In the genomic region with DNA sequence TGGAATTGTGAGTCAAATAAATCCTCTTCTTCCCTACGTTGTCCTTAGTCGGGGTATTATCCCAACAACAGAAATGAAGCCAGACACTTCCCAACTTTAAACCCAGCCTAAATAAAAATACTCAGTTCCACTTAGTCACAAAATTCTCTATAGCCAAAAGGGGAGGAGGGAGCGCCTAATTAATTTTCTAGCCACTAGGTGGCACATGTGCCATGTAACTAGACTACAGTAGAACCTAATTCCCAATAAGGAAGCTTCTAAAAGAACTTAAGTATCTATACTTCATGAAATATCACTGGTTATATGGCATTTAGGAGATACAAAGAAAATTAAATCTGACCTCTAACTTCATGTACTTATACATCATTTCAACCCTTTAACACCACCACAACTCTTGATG, we compare ENCODE assay signal across 9 mouse cellular contexts.
DNase-seq lines count a peak whose midpoint lies in the region; ATAC-seq and TF ChIP-seq lines count a peak whose summit lies in the region.
"Had no signal": no experiment of that assay in that cellular context is flagged by ENCODE, and none has a peak within 500 bp of the region (broad histone marks: within the 10 kb centered on the region; RNA-seq: fewer than 3 reads in every experiment).

No protein-coding gene starts in this region.

- H3K4me3 ChIP-seq in forebrain, embryonic 16.5 days (replicated peaks; ENCODE audit: low read length), result no peak overlapping the region
- H3K4me3 ChIP-seq in forebrain, embryonic 12.5 days (replicated peaks), result no peak overlapping the region
- no peak overlapping the region for H3K4me3 ChIP-seq in ES-E14 (ENCODE audit: insufficient read depth in 1 of 2, low read depth in 1 of 2, low read length in 2 of 2, poor library complexity in 1 of 2, severe bottlenecking in 1 of 2)
- H3K4me3 ChIP-seq: megakaryocyte, embryonic 14.5 days had no signal

- no peak overlapping the region for H3K9ac ChIP-seq in forebrain, embryonic 16.5 days (replicated peaks; ENCODE audit: low read depth, low read length)
- H3K9ac ChIP-seq in forebrain, embryonic 12.5 days, result no peak overlapping the region
- no peak overlapping the region for H3K9ac ChIP-seq in ES-E14 (ENCODE audit: insufficient read depth, low read depth, low read length, poor library complexity, severe bottlenecking)

- in situ Hi-C loops in ES-E14 (cut with MboI; ENCODE audit: low sequenced_read_pairs in 2 of 2, unreplicated experiment in 2 of 2), result loop anchor here in 1 of 2 experiments (10.0 kb wide), 1 partner anchor 304 kb away; no protein-coding TSS in a partner anchor

- no peaks in the 10 kb centered on the region for H3K27me3 ChIP-seq in forebrain, embryonic 16.5 days (replicated peaks; ENCODE audit: control insufficient read depth, insufficient read depth, low read length)
- H3K27me3 ChIP-seq in forebrain, embryonic 12.5 days, result no peaks in the 10 kb centered on the region
- H3K27me3 ChIP-seq: megakaryocyte, embryonic 14.5 days had no signal

- no peaks in the 10 kb centered on the region for H3K9me3 ChIP-seq in forebrain, embryonic 16.5 days (ENCODE audit: control insufficient read depth, low read length)
- H3K9me3 ChIP-seq in forebrain, embryonic 12.5 days, result no peaks in the 10 kb centered on the region
- H3K9me3 ChIP-seq in ES-E14 (ENCODE audit: control insufficient read depth, insufficient read depth, low read depth, low read length), result no peaks in the 10 kb centered on the region
- H3K9me3 ChIP-seq: megakaryocyte, embryonic 14.5 days had no signal

- intact Hi-C loops in gastrocnemius, postnatal 14 days (cut with DNase I; ENCODE audit: low total_unique reads), result loop anchor here (10.0 kb wide), 2 partner anchors 184 to 314 kb away; no protein-coding TSS in a partner anchor

- WGBS in forebrain, embryonic 16.5 days, result 36% methylated on average over 3 of the region's 3 CpGs
- 42% methylated on average over 3 of the region's 3 CpGs for WGBS in forebrain, embryonic 12.5 days

- H3K4me2 ChIP-seq in forebrain, embryonic 16.5 days (ENCODE audit: low read length), result no peak overlapping the region
- H3K4me2 ChIP-seq in forebrain, embryonic 12.5 days, result no peak overlapping the region

- peak; percentile 42 for DNase-seq in ES-E14 (ENCODE audit: low read depth, low spot score)
- peak; percentile 70 for DNase-seq in cerebellum, adult 8-10 months
- DNase-seq in gastrocnemius, postnatal 14 days, result peak; percentile 49
- peak; percentile 32 to 90 for DNase-seq in layer of hippocampus, adult 18-20 months (ENCODE audit: low spot score in 2 of 2)
- peak; percentile 81 for DNase-seq in lung, postnatal 10 days
- peak; percentile 29 for DNase-seq in spleen, adult 12 weeks (ENCODE audit: low spot score)

- H3K36me3 ChIP-seq in forebrain, embryonic 16.5 days (ENCODE audit: control insufficient read depth, insufficient read depth), result no peaks in the 10 kb centered on the region
- no peaks in the 10 kb centered on the region for H3K36me3 ChIP-seq in forebrain, embryonic 12.5 days (replicated peaks)
- no peaks in the 10 kb centered on the region for H3K36me3 ChIP-seq in ES-E14 (ENCODE audit: control insufficient read depth, insufficient read depth, low read length, poor library complexity, severe bottlenecking)

- H3K27ac ChIP-seq in forebrain, embryonic 16.5 days (ENCODE audit: low read length), result no peak overlapping the region
- no peak overlapping the region for H3K27ac ChIP-seq in forebrain, embryonic 12.5 days
- no peak overlapping the region for H3K27ac ChIP-seq in ES-E14 (ENCODE audit: insufficient read depth, low read depth, low read length, poor library complexity, severe bottlenecking)

- H3K4me1 ChIP-seq in forebrain, embryonic 16.5 days (replicated peaks; ENCODE audit: control insufficient read depth, insufficient read depth, low read length), result no peaks in the 10 kb centered on the region
- H3K4me1 ChIP-seq in forebrain, embryonic 12.5 days, result no peaks in the 10 kb centered on the region
- H3K4me1 ChIP-seq in ES-E14 (ENCODE audit: control insufficient read depth in 2 of 2, insufficient read depth in 2 of 2, low read length in 2 of 2, poor library complexity in 1 of 2), result no peaks in the 10 kb centered on the region

- ATAC-seq in forebrain, embryonic 16.5 days, result peak; percentile 64; the same call in 1 of the 2 replicates
- ATAC-seq in forebrain, embryonic 12.5 days (ENCODE audit: low FRiP score), result no peak

TF ChIP-seq in ES-E14, 5 proteins besides CTCF, POLR2A, EP300 and RAD21:
- no peak for TF ChIP-seq CHD2 (IDR thresholded peaks at IDR 0.05; ENCODE audit: low read depth, low read length)
- peak; percentile 76; the same call in 1 of the 2 replicates for TF ChIP-seq ZC3H11A (IDR thresholded peaks at IDR 0.05; ENCODE audit: borderline replicate concordance, low read depth, low read length)
- TF ChIP-seq ZNF384 (IDR thresholded peaks at IDR 0.05; ENCODE audit: low read depth, low read length), result no peak

Comparison
In these comparisons a context has a peak if more than half of its experiments do, and no peak if none do; other contexts are left out.
1. DNase-seq: peak in every context shown above with its lines; median percentile 81 in lung, postnatal 10 days; 70 in cerebellum, adult 8-10 months; 61 in layer of hippocampus, adult 18-20 months; 49 in gastrocnemius, postnatal 14 days; 42 in ES-E14; 29 in spleen, adult 12 weeks.